Mouse (Mus musculus) effector memory CD4-positive, alpha-beta T cell, adult 5 months (primary cell): Measurements from ENCODE around the gene Vmn1r21. TPM values are rescaled to one million over a fixed set of nuclear protein-coding genes. Genes with fewer than 3 reads are reported as not detected.

Experiments
- polyA plus RNA-seq: library from polyadenylated mRNA; unstranded; fragments of 100-300 nt; shearing (Covaris generic); gene quantifications from one replicate; pipeline ENCODE4 v1.2.1, GENCODE M21; 2017

Vmn1r21 gene
- not detected for polyA plus RNA-seq

GRCm38 (mm10) chr6:57850286-57850685 lies at the start of gene Vmn1r21:
Gene Vmn1r21 (minus strand): TSS chr6:57850343.

GRCm38 (mm10) chr6:57824422-57825258 lies 25.5 kb downstream of the Vmn1r21 start, which contains the start of gene Vopp1:
Gene Vopp1 (minus strand): TSS chr6:57825159.

Other genes with a start within 250 kb of the Vmn1r21 start
- 6.1 TPM for gene Pyurf, start 158.3 kb downstream of the Vmn1r21 start, polyA plus RNA-seq
- gene Lancl2, start 147.8 kb downstream of the Vmn1r21 start, polyA plus RNA-seq = 7.5 TPM
- 53.2 TPM for gene Vopp1, start 25.2 kb downstream of the Vmn1r21 start, polyA plus RNA-seq
- gene Vmn1r22, start 57.7 kb upstream of the Vmn1r21 start, polyA plus RNA-seq = not detected
- gene Vmn1r23, start 76.5 kb upstream of the Vmn1r21 start, polyA plus RNA-seq = not detected
- not detected for gene Vmn1r24, start 111.2 kb upstream of the Vmn1r21 start, polyA plus RNA-seq
- gene Vmn1r25, start 130.5 kb upstream of the Vmn1r21 start, polyA plus RNA-seq = not detected
- not detected for gene Vmn1r26, start 164.8 kb upstream of the Vmn1r21 start, polyA plus RNA-seq